Mouse (Mus musculus) olfactory bulb, adult 2 months (tissue): ENCODE results near the gene Eno2. TPM values are rescaled to one million over a fixed set of nuclear protein-coding genes. Genes with fewer than 3 reads are reported as not detected.

Experiments used
- H3K27ac ChIP-seq: fragments of 200-500 bp; 2 replicates; pipeline ENCODE4 v1.5.1; 2012; ENCODE audit warnings: low read depth, low read length; ENCODE audit not compliant: insufficient read depth
- H3K4me1 ChIP-seq: fragments of 200-500 bp; 2 replicates; pipeline ENCODE4 v1.6.1; 2012; ENCODE audit warnings: low read length; ENCODE audit not compliant: control insufficient read depth, insufficient read depth
- H3K4me3 ChIP-seq: fragments of 200-500 bp; 2 replicates; pipeline ENCODE4 v1.5.1; 2012; ENCODE audit warnings: mild to moderate bottlenecking, low read depth, low read length, moderate library complexity; ENCODE audit not compliant: insufficient read depth
- CTCF ChIP-seq: fragments of 200-500 bp; IDR thresholded peaks from 2 replicates; pipeline ENCODE4 v1.5.1; 2012; ENCODE audit warnings: low read depth, mild to moderate bottlenecking, low read length, moderate library complexity; ENCODE audit not compliant: insufficient read depth
- POLR2A ChIP-seq: fragments of 200-500 bp; IDR thresholded peaks from 2 replicates; pipeline ENCODE4 v1.6.1; 2012; ENCODE audit warnings: mild to moderate bottlenecking, low read depth, low read length, moderate library complexity; ENCODE audit not compliant: insufficient read depth
- WGBS: fragments of 180-500 bp; shearing (Covaris S2); methylation state at CpG from one replicate; pipeline ENCODE4 v1.1.7; 2018; 5-methylcytosine and 5-hydroxymethylcytosine counted together
- polyA plus RNA-seq: library from polyadenylated mRNA; stranded (reverse); fragments of >200 nt; gene quantifications from 2 replicates; pipeline ENCODE4 v1.2.4, GENCODE M21; 2012; ENCODE audit warnings: low replicate concordance; ENCODE audit not compliant: missing spikeins, insufficient read depth, insufficient read length

Eno2 gene
- polyA plus RNA-seq, 1 experiment, result 939 TPM

GRCm38 (mm10) chr6:124745490-124746295 is 23.8 kb downstream of the Eno2 start:
- WGBS, result under 1% methylated on average over 85 of the region's 85 CpGs
- Histone ChIP-seq H3K4me3 (peak overlapping the region; percentile 60), H3K27ac (peak overlapping the region; percentile 76), H3K4me1 (peaks cover 43% of the 10 kb centered on the region)
- TF ChIP-seq CTCF, result peak; percentile 87
- TF ChIP-seq POLR2A, result peak; percentile 73

- peak overlapping the region; percentile 13; the same call in 1 of the 2 replicates for H3K27ac ChIP-seq
- WGBS, result 65% methylated on average over 26 of the region's 26 CpGs
Measured at GRCm38 (mm10) chr6:124744755-124745321, 24.6 kb downstream of the Eno2 start.

GRCm38 (mm10) chr6:124743647-124744046 is 25.8 kb downstream of the Eno2 start:
- WGBS, result 87% methylated on average over 8 of the region's 8 CpGs
- no peak overlapping the region for H3K4me3 ChIP-seq
- TF ChIP-seq POLR2A, result no peak
- peaks cover 54% of the 10 kb centered on the region for H3K4me1 ChIP-seq
- H3K27ac ChIP-seq, result no peak overlapping the region

More at GRCm38 (mm10) chr6:124744755-124745321, 24.6 kb downstream of the Eno2 start:
- TF ChIP-seq CTCF, result no peak
- TF ChIP-seq POLR2A, result no peak
- Histone ChIP-seq H3K4me1 (peaks cover 46% of the 10 kb centered on the region), H3K4me3 (peak overlapping the region; percentile 60)

- WGBS, result 91% methylated on average over 15 of the region's 15 CpGs
- no peak for TF ChIP-seq POLR2A
- Histone ChIP-seq H3K4me3 (no peak overlapping the region), H3K27ac (no peak overlapping the region), H3K4me1 (peaks cover 58% of the 10 kb centered on the region)
Measured at GRCm38 (mm10) chr6:124742839-124743514, 26.5 kb downstream of the Eno2 start.

- WGBS, result 69% methylated on average over 3 of the region's 3 CpGs
- Histone ChIP-seq H3K4me1 (peaks cover 47% of the 10 kb centered on the region), H3K4me3 (peak overlapping the region; percentile 12; the same call in 1 of the 2 replicates), H3K27ac (peak overlapping the region; percentile 92)
- TF ChIP-seq CTCF, result no peak
- TF ChIP-seq POLR2A, result no peak
Measured at GRCm38 (mm10) chr6:124741842-124742241, 27.6 kb downstream of the Eno2 start.

GRCm38 (mm10) chr6:124740888-124741761 is 28.3 kb downstream of the Eno2 start, which contains the start of gene Grcc10:
Gene Grcc10, minus strand, starts transcription at chr6:124741374.
- peak within 1 kb of the TSS; percentile 92 for H3K27ac ChIP-seq
- WGBS, result under 1% methylated on average over 41 of the region's 41 CpGs
- H3K4me1 ChIP-seq, result peaks cover 40% of the 10 kb centered on the region
- H3K4me3 ChIP-seq, result peak within 1 kb of the TSS; percentile 63
- peak; percentile 24; the same call in 1 of the 2 replicates for TF ChIP-seq POLR2A
- peak; percentile 30; the same call in 1 of the 2 replicates for TF ChIP-seq CTCF

GRCm38 (mm10) chr6:124740211-124740887 is 29.1 kb downstream of the Eno2 start:
- under 1% methylated on average over 29 of the region's 29 CpGs for WGBS
- TF ChIP-seq CTCF, result no peak
- TF ChIP-seq POLR2A, result no peak
- Histone ChIP-seq H3K4me3 (peak overlapping the region; percentile 63), H3K27ac (peak overlapping the region; percentile 92), H3K4me1 (peaks cover 37% of the 10 kb centered on the region)
